Mouse (Mus musculus) MEL-GATA-1-ER (cell line): Measurements from ENCODE around the gene Npas3.

Experiments used
- DNase-seq: peaks from one replicate; pipeline ENCODE4 v3.0.0-alpha.2; 2012; ENCODE audit warnings: low read depth; ENCODE audit errors: extremely low read depth

Gene Npas3

DNA sequence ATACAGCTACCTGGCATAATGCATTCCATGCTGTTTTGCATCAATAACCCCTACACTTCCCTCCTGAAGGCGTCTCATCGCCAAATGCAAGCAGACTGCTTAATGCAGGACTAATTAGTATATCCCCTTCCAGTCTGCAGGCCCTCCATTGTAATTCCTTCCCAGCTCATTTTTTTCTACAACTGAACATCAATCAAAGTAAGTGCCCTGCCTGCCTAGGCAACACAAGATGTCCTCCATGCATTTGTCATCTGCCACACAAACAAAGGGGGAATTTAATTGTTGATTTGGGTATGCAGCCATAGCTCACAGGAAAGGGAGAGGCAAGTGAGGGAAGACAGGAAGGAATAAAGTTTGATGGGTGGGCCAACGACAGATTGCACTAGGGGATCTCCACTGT lies 804.5 kb downstream of the Npas3 start:
- DNase-seq, result no peak

DNA sequence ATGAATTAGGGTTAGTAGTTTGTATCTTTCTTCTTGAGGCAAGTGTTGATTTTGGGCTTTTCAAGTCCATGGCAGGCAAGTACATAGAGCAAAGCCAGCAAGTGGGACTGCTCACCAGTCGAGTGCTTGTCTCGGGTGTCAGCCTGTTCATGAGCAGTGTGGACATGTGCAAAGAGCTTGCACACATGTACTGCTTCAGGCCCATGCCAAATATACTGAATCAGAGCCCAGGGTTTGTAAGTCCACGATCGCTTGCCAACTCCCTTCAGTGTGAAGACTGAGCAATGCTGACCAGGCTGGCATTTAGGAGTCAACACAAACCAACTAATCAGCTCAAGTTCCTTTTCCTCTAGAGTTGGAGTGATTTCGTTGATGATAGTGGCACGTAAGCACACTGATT lies 805.1 kb downstream of the Npas3 start:
- DNase-seq, result no peak

DNA sequence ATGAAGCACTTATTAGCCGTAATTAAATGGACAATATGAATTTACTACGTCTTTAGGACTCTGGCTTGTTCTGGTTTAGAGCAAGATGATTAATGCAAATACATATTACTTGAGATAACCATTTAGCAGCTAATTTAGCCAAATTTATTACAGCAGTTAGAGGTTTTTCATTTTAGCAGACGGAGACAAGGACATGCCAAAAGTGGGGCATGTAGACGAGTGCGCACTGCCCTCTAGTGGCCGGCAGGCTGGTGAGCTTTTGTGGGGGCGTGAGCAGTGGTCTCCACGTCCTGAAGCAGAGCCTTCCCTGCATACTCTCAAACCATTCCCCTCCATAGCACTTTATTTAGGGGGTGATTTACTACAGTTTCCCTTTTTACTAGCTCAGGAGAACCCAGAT lies 812.3 kb downstream of the Npas3 start:
- peak; percentile 13 for DNase-seq

DNA sequence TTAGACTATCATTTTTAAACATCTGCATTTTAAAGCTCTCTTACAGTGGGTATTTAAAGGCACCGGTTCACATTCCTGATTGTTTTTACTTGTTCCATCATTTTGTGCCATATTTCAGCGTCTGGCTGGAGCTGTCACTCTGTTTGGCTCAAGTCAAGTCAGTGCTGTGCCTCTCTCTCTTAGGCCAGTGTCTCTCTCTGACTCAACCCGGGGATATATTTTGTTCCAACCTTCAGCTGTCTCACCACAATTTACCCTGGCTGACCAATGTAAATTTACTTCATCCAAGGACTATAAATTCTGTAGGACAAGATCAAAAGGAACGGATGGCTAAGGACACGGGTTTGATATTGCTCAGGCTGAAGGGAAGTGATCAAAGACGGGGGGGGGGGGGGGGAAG lies 812.7 kb downstream of the Npas3 start:
- no peak for DNase-seq

DNA sequence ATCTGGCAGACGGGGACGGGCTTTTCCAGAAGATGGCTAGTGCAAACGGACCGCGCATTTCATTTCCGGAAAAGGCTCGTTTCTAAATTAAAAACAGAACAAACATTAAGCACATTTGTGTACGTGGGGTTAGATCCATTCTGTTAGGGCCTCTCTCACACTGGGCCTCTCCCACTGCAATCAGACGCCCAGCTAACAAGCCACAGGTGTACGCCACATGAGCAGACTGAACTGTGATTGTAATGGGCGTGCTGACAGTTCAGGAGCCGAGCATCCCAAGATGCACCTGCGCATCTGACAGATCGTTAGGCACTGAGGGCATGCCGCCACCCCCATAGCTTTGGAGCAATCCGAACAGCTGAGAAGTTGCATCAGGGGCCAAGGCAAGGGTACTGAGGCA lies 816.5 kb downstream of the Npas3 start:
- no peak for DNase-seq

DNA sequence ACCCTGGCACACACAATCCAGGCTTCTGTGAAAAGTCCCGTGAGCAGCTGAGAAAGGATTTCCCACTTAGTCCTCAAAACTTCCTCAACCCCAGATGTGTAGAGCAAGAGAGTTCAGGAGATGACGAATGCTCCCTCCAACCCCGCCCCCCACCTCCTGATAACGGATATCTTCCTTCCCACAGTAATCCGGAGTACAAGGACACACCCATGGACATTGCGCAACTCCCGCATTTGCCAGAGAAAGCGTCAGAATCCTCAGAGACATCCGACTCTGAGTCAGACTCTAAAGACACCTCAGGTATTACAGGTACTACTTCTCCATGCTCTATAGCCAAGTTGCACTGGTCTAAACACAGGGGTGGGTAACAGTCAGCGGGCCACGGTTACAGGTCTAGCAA lies 817.1 kb downstream of the Npas3 start:
- DNase-seq, result peak; percentile 39

DNA sequence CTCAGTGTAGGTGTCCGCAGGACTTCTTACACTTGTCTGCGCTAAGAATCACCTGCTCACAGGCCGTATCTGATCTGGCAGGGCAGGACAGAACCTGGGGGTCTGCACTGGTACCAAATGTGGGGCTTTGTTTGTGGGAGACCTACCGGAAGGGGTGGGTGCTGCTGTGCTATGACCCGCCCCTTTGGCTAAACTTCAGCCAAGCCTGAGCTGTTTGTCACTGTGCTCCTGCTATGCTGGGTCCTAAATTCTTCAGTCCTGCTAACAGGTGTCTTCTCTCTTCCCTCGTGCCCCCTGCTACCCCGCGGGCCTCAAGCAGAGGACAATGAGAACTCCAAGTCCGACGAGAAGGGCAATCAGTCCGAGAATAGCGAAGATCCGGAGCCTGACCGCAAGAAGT lies 818.9 kb downstream of the Npas3 start:
- no peak for DNase-seq

DNA sequence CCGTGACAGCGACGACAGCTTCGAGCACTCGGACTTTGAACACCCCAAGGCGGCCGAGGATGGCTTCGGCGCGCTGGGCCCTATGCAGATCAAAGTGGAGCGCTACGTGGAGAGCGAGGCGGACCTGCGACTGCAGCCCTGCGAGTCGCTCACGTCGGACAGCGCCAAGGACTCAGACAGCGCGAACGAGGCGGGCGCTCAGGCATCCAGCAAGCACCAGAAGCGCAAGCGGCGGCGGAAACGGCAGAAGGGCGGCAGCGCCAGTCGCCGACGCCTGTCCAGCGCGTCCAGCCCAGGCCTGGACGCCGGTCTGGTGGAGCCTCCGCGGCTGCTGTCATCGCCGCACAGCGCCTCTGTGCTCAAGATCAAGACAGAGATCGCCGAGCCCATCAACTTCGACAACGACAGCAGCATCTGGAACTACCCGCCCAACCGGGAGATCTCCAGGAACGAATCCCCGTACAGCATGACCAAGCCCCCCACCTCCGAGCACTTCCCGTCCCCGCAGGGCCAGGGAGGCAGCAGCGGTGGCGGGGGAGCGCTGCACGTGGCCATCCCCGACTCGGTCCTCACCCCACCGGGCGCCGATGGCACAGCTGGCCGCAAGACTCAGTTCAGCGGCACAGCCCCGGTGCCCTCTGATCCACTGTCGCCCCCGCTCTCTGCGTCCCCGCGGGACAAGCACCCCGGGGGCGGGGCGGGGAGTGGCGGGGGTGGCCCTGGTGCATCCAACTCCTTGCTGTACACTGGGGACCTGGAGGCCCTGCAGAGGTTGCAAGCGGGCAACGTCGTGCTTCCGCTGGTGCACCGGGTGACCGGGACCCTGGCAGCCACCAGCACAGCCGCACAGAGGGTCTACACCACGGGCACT lies 819.6 kb downstream of the Npas3 start:
- no peak for DNase-seq

DNA sequence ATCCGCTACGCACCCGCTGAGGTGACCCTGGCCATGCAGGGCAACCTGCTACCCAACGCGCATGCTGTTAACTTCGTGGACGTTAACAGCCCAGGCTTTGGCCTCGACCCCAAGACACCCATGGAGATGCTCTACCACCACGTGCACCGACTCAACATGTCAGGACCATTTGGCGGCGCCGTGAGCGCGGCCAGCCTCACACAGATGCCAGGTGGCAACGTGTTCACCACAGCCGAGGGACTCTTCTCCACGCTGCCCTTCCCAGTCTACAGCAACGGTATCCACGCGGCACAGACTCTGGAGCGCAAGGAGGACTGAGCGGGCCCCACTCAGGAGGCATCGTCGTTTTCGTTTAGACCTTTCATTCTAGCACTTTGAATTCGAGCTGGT lies 820.3 kb downstream of the Npas3 start:
- no peak for DNase-seq

DNA sequence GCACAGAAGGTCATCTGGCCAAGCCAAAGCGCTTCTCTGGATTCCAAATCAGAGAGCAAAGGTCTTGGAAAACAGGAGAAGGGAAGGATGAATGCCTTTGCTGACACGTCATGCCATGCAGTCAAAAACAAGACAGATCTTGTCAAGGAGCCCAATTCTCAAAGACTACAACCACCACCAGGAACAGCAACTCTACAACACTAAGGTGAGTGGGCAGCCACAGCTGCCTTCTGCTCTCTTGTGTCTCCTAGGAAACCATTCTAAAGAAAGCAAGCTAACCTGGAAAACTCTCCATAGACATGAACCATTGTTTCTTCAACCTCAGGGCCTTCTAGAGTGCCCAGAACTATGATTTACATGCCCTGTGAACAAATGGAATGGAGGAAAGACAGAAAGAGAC lies 825.5 kb downstream of the Npas3 start:
- DNase-seq, result no peak

DNA sequence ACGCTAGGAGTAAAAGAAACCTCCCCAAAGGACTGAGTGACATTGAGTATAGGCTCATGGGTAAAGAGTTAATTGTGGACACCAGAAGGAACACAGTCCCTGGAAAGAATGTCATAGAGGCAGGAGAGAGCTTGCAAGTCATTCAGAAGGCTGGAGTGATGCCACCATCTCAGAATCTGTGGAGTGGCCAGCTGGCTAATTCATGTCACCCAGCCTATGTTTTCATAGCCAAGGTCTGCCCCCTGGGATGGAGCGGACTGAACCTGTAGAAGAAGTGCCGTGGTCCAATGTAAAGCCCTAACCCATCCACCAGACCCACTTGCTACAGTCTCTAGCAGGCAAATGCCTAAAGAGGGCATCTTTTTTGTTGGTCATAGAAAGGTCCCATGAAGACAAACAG lies 832.5 kb downstream of the Npas3 start:
- DNase-seq, result no peak

DNA sequence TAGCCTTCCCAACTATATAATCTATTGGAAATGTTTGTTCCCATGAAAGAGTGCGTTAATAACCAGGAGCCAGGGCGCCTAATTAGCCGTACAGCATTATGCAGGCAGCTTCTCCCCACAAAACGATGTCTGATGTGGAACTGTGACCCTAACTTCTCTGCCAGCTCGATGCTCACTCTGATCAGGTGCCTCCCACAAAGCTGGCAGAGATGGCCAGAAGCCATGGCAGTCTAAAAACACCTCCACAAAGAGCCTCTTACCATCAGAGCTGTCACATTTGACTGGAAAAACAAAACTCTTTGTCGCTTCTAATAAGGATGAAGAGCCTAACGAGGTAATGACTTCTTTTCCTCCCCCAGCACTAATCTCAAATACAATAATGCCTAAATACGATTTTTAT lies 845.3 kb downstream of the Npas3 start:
- no peak for DNase-seq

DNA sequence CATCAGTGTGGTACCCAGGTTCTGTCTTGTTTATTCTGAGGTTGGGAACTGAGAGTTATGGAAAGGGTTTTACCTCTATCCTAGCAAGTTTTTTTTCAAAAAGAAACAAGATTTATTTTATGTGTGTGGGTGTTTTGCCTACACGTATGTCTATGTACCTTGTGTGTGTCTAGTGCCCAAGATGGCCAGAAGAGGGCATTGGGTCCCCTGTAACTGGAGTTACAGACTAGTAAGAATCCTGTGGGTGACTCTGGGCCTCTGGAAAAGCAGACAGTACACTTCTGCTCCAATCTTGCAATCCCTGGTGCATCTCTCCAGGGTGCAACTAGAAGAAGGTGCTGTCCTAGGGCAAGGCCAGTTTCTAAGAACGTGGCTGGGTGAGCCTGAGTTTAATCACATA lies 848.0 kb downstream of the Npas3 start:
- DNase-seq, result no peak

DNA sequence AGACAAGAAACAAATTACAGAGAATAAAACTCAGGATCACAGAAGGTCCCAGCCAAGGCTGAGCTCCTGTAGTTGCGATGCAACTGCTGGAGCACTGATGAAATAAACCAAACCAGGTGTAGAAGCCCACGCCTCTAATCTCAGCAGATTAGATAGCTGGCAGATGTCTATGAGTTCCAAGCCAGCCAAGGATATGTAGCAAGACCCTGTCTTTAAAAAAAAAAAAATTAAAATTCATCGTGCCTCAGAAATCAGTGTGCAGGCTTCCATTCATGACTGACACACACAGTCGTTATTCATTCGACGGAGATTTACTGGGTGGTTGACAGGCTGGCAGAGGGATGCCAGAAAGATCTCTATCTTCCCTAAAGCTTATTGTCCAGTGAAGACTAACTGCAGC lies 849.7 kb downstream of the Npas3 start:
- DNase-seq, result no peak

DNA sequence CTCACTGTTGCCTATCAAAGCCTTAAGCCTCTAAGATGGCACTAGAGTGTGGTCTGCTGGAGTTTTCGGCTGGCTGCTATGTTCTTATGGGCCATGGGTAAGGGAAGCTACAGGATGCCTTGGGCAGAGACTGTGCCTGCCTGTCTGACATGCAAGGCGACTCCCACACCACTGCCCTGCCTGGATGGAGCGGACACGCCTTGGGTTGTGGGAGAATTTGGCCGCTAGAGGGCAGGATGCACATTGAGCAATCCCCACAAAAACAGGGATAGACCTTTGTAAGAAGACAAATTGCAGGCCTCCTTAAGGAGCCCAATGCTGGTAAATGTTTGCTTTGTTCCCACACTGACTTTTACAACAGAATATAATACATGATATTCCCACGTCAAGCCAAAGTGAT lies 850.3 kb downstream of the Npas3 start:
- DNase-seq, result peak; percentile 26

DNA sequence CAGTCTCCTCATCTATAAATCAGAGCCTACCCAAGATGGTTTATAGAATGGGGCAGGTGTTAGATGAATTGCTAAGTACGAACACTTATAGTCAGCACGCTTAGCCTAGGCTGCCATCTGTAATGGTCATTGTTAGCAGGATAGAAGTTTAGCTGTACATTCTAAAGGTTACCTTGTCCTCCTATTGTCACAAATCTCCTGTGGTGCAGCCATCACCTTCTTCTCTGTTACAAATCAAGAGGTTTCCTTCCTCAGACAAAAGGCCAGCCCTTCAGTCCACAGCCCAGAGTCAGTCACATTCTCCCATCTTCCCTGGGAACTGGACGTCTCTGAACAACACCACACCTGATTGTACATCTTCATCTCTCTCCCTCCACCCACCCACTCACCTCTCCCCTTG lies 851.0 kb downstream of the Npas3 start:
- no peak for DNase-seq

DNA sequence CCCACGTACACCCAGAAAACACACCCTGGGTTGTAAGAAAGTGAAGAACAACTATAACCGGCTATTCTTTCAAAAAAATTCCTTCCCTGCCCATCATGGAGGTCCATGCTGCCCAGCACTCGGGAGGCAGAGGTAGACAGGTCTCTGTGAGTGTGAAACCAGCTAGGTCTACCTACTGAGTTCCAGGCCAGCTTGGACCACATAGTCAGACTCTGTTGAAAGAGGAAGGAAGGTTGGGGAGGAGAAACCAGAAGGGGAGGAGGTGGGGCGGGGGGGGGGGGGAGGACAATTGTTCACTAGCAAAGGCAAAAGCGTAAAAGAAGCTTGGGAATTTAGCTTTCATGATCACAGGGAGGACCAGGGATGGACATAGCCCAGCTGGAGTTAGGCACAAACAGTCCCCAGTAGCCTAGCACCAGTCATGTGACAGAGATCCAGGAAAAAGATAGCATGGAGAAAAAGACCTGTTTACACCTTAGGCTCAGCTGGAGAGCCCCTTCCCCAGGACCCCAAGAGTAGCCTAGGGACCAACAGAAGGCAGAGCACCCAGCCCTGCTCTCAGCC lies 852.9 kb downstream of the Npas3 start:
- DNase-seq, result no peak

DNA sequence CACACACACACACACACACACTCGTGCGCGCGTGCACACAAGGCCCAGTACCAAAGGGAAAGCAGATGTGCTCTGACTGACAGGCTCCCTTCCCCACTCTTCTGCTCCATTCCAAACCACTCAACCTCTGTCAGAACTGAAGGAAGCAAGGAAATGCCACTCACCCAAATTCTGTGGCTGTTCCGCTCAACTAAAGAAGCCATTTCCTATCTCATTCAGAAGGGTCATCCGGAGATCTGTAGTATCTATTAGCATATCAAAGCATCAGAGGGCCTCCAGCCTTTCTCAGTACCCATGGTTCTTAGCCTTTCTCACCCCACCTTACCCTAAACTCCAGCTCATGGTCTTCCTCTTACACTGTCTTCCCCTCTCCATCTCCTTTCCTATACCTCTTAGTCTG lies 854.0 kb downstream of the Npas3 start:
- no peak for DNase-seq

DNA sequence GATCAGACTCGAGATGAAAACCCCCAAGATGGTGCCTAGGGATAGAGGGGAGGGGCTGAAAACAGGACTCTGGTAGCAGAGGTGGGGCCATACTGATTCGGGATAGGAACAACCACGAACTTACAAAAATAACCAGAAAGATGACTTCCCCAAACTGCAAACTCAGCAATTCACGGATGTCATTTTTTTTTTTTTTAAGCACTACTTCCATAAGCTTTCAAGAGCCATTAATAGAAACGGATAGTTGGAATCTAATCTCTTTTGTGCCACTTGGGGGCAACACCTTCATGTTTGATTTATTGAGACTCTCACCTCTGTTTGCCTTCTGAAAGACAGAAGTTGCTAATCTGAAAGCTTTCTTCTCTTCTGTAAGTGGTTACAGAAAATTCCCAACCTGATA lies 857.1 kb downstream of the Npas3 start:
- peak; percentile 6 for DNase-seq

DNA sequence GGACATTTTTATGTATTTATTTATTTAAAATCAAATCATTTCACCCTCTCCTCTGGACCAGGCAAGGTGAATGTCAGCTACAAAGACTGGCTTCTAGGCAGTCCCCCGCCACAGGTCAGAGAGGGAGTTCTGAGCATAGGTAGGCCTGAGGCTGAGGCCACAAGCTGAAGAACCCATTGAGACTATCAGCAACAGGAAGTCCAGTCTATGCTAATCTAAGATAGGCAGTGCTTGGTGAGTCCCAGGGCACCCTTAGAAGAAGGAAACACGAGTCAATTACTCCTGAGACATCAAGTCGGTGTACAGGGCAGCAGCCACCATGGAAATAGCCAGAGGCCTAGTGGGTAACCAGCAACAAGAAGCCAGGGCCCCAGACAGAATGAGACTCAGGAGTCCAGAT lies 857.5 kb downstream of the Npas3 start:
- no peak for DNase-seq

DNA sequence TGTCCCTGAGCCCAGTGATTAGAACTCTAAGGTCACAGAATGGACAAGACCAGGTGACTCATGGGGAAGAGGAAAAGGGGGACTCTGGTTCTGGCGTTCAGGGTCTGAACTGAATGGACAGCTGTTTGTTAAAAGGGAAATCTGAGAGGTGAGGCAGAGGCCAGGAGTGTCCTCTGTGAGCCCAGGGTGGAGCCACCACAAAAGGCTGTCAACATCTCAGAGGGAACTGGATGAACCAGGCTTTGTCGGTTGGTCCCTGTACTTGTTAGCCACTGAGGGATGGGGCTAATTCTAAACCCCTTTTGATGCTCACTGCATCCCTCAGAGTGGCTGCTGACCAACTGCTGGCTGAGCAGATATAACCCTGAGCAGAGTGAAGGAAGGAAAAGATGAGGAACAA lies 861.9 kb downstream of the Npas3 start:
- DNase-seq, result no peak

DNA sequence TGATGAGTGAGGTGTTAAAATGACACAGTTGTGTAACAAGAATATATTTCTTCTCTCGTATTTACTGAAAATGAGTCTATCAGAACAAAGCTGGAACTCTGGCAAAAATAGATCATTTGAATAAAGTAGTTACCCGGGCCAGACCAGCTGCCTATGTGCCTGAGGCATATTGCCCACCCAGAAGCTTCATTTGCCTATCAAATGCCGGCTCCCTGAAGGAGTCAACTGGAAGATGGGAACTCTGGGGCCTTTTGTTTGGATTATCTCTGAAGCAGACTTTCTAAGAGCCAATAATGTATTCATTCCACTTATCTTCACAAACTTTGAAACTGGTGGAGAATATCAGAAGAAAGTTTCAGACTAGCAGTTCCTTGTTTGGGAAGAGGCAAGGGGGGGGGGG lies 862.5 kb downstream of the Npas3 start:
- no peak for DNase-seq

DNA sequence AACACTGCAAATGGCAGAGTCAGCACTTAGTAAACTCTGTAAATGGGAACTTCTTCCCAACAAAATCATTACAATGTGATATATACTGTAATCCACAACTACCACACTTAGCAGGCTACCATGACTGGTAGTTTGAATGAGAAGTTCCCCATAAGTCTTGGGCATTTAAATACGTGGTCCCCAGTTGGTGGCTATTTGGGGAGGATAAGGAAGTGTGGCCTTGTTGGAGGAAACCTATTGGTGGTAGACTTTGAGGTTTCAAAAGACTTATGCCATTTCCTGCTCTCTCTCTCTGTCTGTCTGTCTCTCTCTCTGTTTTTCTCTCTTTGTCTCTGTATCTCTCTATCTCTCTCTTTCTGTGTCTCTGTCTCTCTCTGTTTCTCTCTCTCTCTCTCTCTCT lies 871.9 kb downstream of the Npas3 start:
- no peak for DNase-seq
